Mouse (Mus musculus) brain, embryonic 14.5 days (tissue): ENCODE data around the gene E130309D02Rik. TPM values are rescaled to one million over a fixed set of nuclear protein-coding genes. Genes with fewer than 3 reads are reported as not detected.

Experiments used
- DNase-seq: peaks from one replicate; pipeline ENCODE4 v3.0.0-alpha.2; 2011; ENCODE audit warnings: low read depth
- CTCF ChIP-seq: fragments of 200-500 bp; IDR thresholded peaks from 2 replicates; pipeline ENCODE4 v1.5.1; 2012; ENCODE audit warnings: inconsistent platforms, mild to moderate bottlenecking, moderate library complexity, borderline replicate concordance; ENCODE audit not compliant: insufficient read depth, insufficient read length; ENCODE audit errors: extremely low read depth
- POLR2A ChIP-seq: fragments of 200-500 bp; IDR thresholded peaks from 2 replicates; pipeline ENCODE4 v1.6.1; 2012; ENCODE audit warnings: mild to moderate bottlenecking, inconsistent platforms, borderline replicate concordance; ENCODE audit not compliant: poor library complexity, insufficient read depth, insufficient read length, severe bottlenecking; ENCODE audit errors: extremely low read depth
- polyA plus RNA-seq: library from polyadenylated mRNA; depleted of rRNA; stranded (reverse); fragments of >200 nt; gene quantifications from 2 replicates; pipeline ENCODE4 v1.2.3, GENCODE M21; 2012

Gene E130309D02Rik
- polyA plus RNA-seq, 1 experiment = 33.9 TPM

GRCm38 (mm10) chr5:143287774-143288328 is 27.3 kb downstream of the E130309D02Rik start:
- peak; percentile 36 for DNase-seq
- TF ChIP-seq CTCF (no peak), POLR2A (no peak)

GRCm38 (mm10) chr5:143284762-143285161 is 30.4 kb downstream of the E130309D02Rik start:
- peak; percentile 13 for DNase-seq
- TF ChIP-seq POLR2A (no peak), CTCF (peak; percentile 22; the same call in 1 of the 2 replicates)

GRCm38 (mm10) chr5:143279247-143279646 is 35.9 kb downstream of the E130309D02Rik start:
- DNase-seq = no peak
- no peak for TF ChIP-seq CTCF
- TF ChIP-seq POLR2A = no peak

- no peak for DNase-seq
- TF ChIP-seq POLR2A (no peak), CTCF (no peak)
Measured at GRCm38 (mm10) chr5:143275761-143276160, 39.4 kb downstream of the E130309D02Rik start.

GRCm38 (mm10) chr5:143272540-143273330 is 42.4 kb downstream of the E130309D02Rik start:
- TF ChIP-seq POLR2A (no peak), CTCF (no peak)
- DNase-seq = peak; percentile 53

GRCm38 (mm10) chr5:143272108-143272507 is 43.1 kb downstream of the E130309D02Rik start:
- no peak for DNase-seq
- TF ChIP-seq CTCF (no peak), POLR2A (no peak)

- TF ChIP-seq CTCF (no peak), POLR2A (no peak)
- no peak for DNase-seq
Measured at GRCm38 (mm10) chr5:143271642-143272041, 43.5 kb downstream of the E130309D02Rik start.

- no peak for DNase-seq
- TF ChIP-seq POLR2A (no peak), CTCF (no peak)
Measured at GRCm38 (mm10) chr5:143270151-143270519, 45.0 kb downstream of the E130309D02Rik start.

GRCm38 (mm10) chr5:143269363-143270150 is 45.6 kb downstream of the E130309D02Rik start, which contains the start of gene Zfp316:
Gene Zfp316 (minus strand): TSS chr5:143270022.
- peak; percentile 88 for DNase-seq
- no peak for TF ChIP-seq CTCF
- peak; percentile 88 for TF ChIP-seq POLR2A

- DNase-seq = no peak
- no peak for TF ChIP-seq CTCF
- no peak for TF ChIP-seq POLR2A
Measured at GRCm38 (mm10) chr5:143268985-143269362, 46.2 kb downstream of the E130309D02Rik start.

GRCm38 (mm10) chr5:143266794-143267193 is 48.4 kb downstream of the E130309D02Rik start:
- TF ChIP-seq CTCF (no peak), POLR2A (no peak)

GRCm38 (mm10) chr5:143265409-143265808 is 49.8 kb downstream of the E130309D02Rik start:
- no peak for DNase-seq
- no peak for TF ChIP-seq POLR2A
- no peak for TF ChIP-seq CTCF

More at GRCm38 (mm10) chr5:143266794-143267193, 48.4 kb downstream of the E130309D02Rik start:
- no peak for DNase-seq

GRCm38 (mm10) chr5:143264689-143265088 is 50.5 kb downstream of the E130309D02Rik start:
- no peak for DNase-seq
- no peak for TF ChIP-seq CTCF
- no peak for TF ChIP-seq POLR2A
